Mouse (Mus musculus) cortical plate, adult 2 months (tissue): ENCODE results near the gene Col27a1.

Experiments used
- CTCF ChIP-seq: fragments of 200-500 bp; IDR thresholded peaks from 2 replicates; pipeline ENCODE4 v1.5.1; 2011; ENCODE audit warnings: mild to moderate bottlenecking, control low read depth, low read length; ENCODE audit not compliant: insufficient read depth; ENCODE audit errors: extremely low read depth
- POLR2A ChIP-seq: fragments of 200-500 bp; IDR thresholded peaks from 2 replicates; pipeline ENCODE4 v1.6.1; 2011; ENCODE audit warnings: mild to moderate bottlenecking, low read length, control low read depth; ENCODE audit not compliant: insufficient read depth; ENCODE audit errors: extremely low read depth

DNA sequence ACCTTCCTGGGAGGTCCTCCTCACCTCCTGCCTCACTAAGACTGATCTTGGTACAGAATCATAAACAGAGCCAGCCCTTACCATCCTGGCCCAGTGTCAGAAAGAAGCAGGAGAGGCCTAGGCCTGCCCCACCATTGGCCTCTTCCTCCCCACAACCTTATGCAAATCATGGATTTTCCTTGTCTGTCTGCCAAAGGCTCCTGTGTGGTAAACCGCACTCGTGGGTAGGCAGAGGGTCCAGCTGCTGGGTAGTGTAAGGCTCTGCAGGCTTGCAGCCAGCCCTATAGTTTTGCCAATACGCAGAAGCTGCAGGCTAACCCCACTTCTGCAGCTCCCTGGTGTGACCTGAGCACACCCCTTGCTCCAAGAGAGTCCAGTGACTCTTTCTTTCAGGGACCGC is 88.8 kb downstream of the Col27a1 start:
- TF ChIP-seq CTCF (no peak), POLR2A (no peak)
